Mouse (Mus musculus) embryo, embryonic 10.5 days (tissue): Measurements from ENCODE around the gene Tatdn2.
A peak's percentile ranks its signal among the peaks of the same experiment; 100 is the strongest.
"Not testable (repeated sequence)": the region's sequence is repeated elsewhere in the genome, so short reads cannot be mapped to it uniquely, and the experiment has no call there.

Experiments
- DNase-seq: peaks from one replicate; pipeline ENCODE4 v3.0.0-alpha.2; 2015; ENCODE audit warnings: low spot score

The Tatdn2 gene

GRCm38 (mm10) chr6:113672029-113672428 is 24.8 kb upstream of the Tatdn2 start:
- not testable (repeated sequence) for DNase-seq

DNA sequence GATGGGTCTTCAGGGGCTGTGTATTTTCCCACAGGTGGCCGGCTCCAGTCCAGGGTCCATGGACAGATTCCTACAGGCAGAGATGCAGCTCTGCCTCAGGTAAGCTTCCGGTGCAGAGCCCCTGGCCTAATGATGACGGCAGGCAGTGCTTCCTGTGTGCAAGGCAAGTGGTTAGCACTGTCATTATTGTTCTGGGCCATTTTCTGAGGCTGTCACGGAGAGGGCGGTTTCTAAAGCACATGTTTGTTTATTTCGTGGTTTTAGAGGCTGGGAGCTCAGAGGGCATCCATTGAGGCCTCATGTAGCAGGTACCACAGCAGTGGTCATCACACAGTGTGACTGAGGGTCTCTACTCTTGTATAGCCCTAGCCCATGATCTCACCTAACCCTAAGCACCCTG is 23.9 kb upstream of the Tatdn2 start:
- no peak for DNase-seq

DNA sequence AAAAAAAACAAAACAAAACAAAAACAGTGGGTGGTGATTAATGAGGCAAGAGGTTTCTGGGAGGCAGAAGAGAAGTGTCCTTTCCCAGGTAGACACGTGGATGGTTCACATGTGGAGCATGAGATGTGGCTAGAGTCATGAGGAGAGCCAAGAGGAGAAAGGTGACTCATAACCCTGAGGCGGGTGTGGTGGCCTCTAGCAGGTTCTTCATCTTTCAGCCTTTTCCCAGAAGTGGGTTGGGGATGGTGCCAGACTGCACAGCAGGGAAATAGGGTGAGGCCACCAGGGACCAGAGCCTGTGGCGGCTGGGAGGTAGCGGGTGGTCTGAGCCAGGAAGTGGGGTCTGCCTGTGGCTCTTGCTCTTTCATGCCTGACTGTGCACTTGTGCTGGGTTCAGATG is 21.6 kb upstream of the Tatdn2 start:
- DNase-seq: no peak

- no peak for DNase-seq
These were observed 20.9 kb upstream of the Tatdn2 start for GRCm38 (mm10) chr6:113675991-113676390.

- DNase-seq: no peak
These were observed 19.6 kb upstream of the Tatdn2 start for GRCm38 (mm10) chr6:113677070-113677734.

- no peak for DNase-seq
These were observed 18.4 kb upstream of the Tatdn2 start for GRCm38 (mm10) chr6:113678246-113679012.

GRCm38 (mm10) chr6:113679993-113680566 is 16.8 kb upstream of the Tatdn2 start:
- DNase-seq: no peak

DNA sequence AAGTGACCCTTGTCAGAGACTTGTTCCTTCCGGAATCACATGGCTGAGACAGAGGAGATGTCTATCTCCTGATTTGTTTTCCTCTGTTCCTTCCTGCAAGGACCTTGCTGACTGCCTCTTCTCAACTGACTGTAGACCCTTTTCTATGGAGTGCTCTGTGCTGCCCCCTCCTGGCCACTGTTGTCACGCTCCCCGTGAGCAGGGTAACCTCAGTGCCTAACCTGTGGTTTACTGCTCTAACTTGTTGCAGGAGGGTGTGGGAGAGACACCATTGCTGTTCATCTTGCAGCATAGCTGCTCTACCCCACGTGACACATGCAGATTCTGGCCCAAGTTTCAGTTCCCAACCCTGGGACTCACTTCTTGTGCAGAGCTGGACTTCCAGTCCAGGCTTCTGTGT is 15.6 kb upstream of the Tatdn2 start:
- DNase-seq: peak; percentile 88

DNA sequence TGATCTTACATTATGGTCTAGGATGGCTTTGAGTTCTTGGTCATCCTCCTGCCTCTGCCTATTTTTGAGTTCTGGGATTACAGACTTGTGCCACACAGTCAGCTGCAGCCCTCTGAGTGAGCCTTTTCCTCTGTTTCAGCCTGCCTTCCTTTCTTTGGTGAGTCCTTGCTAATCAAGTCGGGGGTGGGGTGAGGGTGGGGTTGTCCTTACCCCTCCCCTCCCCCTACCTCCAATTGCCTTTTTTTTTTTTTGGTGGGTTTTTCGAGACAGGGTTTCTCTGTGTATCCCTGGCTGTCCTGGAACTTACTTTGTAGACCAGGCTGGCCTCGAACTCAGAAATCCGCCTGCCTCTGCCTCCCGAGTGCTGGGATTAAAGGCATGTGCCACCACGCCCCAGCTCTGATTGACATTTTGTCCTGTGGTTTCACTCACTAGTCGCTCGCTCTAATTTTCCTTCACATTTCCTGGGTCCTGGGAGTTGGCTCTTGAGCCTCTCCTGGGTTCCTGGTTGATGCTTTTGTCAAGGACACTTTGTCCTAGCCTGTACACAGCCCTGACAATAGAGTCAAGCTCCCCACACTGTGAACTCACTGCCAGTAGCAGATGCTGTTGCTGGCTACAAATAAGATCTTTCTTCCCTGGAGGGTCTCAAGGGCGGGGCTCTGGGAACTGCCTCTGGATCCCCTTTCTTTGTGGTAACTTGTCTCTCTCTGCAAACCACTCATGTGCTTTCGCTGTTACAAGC is 13.6 kb upstream of the Tatdn2 start:
- no peak for DNase-seq

DNA sequence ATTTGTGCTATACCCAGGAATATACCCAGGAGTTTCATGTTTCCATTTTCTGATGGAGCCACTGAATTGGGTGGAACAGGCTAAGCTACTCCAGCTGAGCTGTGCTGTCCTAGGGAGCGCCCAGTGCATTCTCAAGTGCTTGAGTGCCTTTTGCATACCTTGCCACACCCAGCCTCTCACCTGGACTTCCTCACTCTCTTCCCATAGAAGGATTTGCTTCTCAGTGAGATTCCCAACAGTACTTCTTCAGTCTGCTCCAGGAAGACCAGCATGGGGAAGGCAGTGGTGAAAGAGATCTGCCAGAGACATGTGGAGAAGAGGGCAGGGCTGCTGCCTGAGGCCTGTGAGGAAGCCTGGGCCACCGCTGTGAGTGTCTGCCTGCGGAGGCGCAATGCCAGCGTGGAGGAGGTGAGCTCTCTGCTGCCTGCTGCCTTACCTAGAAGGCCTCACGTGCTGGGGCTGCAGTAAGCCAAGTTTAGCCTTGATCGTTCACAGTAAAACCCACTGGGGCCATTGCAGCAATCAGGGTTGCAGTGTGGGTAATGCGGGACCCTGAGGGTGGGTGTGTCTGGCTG is 10.2 kb upstream of the Tatdn2 start:
- DNase-seq: no peak

- peak; percentile 83 for DNase-seq
These were observed 6.8 kb upstream of the Tatdn2 start for GRCm38 (mm10) chr6:113690008-113690399.

DNA sequence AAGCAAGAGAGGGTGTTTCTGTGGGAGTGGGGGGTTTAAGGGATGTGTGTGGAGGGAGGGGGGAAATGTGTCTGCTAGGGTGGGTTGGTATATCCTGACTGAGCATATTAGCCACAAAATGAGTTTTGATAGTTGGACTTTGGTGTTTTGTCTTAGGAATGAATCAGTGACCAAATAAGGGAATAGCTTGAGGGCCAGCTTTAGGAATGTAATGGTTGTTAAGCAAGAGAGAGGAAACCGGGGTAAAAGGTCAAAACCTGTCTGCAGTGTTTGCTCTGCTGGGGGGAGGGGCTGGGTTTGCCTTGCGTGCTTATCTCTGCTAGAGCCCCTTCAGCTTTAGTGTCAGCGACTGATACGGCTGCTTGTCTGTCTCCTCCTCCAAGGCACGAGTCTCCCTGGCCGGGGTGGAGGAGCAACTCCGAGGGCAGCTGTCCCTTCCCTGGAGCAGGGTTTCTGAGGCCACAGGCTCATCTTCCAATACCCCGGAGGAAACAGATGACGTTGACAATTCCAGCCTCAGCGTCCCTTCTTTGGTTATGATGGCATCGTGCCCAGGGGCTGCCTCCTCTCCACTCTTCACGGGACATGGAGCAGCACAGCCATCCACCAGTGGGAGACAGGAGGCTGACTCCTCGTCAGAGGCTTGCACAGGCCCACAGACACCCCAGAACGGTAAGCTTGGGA is 6.3 kb upstream of the Tatdn2 start:
- peak; percentile 94 for DNase-seq

DNA sequence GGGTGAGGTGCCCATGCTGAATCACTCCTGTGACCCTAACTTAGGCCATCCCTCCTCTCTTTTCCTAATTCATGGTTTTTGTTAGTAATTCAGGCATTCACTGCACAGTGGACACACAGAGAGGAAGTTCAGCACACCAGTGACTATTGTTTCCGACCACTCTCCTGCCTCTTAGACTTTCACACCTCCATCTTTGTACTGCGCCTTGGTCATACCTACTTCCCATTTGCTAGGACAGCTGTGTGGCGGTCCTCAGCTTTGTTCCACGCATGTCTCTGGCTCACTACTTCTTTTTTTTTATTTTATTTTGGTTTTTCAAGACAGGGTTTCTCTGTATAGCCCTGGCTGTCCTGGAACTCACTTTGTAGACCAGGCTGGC is 5.8 kb upstream of the Tatdn2 start:
- DNase-seq: no peak

DNA sequence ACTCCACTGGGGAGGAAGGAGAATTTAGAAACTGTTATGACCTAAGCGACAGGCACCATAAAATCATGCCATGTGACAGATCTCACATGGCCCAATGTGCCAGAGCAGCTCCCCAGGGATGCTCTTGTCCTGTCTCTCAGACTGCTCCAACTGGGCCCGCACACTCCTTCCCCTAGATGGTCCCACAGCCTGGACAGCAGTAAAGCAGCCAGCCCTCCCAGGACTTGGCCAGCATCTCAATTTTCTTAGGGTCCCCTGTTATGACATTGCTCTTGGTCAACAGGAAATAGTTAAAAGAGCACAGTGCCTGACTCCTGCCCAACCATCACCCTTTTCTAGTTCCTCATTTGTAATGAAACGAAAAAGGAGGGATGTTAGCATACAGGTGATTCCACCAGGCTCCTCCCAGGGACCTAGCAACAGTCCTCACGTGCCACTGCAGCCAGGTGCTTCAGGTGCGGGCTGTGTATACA is 4.2 kb upstream of the Tatdn2 start:
- DNase-seq: no peak

DNA sequence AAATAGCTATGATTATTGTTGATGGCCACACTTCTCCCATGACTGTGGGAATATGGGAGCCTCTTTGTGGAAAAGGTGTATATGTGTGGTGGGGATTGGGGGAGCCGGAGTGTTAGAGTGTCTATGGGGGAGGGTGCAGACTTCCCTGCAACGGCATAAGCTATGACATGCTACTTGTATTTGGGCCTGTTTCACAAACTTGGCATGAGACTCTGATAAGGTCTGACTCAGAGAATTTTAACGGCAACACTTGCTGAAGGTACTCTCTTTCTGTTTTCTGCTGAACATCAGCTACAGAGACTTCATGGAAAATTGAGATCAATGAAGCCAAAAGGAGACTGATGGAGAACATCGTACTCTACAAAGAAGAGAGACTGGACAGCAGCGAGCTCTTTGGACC is 3.5 kb upstream of the Tatdn2 start:
- DNase-seq: no peak

GRCm38 (mm10) chr6:113695203-113695602 is 1.6 kb upstream of the Tatdn2 start:
- no peak for DNase-seq

DNA sequence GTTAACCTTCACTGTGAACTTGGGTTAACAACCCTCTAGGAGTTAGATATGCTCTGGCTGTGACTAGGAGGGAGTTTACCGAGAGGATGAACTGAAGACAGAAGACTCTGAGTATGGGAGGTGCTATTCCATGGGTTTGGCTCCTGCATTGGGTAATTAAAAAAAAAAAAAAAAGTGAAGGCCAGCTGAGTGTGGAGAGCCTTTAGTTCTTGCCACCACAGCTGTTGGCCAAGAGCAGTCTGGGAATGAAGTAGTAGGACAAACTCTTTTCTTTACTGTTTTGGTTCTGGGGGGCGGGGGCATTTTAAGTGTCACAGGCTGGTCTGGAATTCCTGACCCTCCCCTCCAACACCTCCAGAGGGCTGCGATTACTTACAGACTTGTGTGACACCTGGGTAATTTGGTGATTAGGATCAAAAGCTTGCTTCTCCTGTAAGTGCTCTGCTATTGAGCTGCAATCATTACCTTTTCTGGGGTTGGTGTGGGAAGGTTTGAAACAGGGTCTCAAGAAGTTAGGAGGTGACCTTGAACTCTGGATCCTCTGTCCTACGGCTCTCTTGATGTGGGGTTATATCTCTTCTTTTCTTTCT is 989 bp upstream of the Tatdn2 start:
- peak; percentile 30 for DNase-seq

DNA sequence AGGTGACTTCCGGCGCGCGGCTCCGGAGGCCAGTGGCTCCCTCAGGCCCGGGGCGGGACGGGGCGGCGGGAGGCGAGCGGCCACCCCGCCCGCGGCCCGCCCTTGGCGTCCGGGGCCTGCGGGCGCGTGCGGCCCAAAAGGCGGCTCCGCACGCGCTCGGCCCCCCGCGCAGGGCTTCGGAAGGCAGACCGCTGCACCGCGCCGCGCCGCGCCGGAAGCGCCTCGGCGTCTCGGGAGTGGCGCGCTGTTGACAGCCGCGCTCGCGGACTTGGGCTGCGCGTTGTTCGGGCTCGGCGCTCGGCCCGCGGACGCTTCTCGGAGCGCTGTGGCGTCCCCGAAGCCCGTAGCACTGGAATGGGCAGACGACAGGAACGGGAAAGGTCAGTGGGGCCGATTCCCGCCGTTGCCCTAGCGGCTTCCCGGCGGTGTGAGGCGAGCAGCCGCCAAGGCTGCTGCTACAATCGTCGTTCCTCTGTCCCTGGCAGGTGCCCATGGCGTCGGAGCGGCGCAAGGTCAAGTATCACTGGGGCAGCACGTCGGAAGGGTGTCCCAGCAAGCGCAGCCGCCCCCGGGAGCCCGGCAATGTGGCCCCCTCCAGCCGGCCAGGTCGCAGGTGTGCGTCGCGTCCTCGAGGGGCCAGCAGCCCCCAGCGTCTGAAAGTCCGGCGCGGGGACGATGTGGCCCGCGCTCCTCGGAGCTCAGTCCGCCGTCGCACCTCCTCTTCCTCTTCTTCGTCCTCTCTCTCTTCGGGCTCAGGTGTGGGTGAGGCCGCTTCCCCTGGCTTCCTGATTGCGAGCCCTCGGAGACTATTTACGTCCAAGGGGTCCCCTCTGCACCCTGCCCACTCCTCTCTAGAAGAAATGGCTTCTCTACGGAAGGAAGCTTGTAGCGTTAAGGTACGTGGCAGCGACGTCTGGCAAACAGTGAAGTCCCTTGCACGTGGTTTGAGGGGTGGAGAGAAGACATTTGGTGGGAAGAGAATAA is 664 bp downstream of the Tatdn2 start:
- DNase-seq: peak; percentile 43

DNA sequence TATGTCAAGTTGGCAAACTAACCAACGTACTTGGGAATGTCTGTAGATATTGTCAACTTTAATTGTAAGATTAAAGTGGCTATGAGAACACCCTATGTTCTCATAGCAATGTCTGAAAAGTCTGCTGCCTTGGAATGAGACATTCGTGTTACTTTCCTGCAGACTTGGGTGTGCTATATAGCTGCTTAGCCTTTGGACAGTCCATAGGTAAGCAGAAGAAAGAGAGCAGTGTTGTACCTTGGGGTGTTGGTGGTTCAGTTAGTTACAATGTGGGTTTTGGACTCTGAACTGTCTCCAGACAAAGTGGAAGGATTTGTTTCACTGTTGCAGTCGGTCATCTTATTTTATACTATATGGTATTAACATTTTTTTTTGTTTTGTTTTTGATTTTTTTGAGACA is 15.9 kb downstream of the Tatdn2 start:
- no peak for DNase-seq

- DNase-seq: not testable (repeated sequence)
These were observed 16.5 kb downstream of the Tatdn2 start for GRCm38 (mm10) chr6:113713389-113713788.
